Mouse (Mus musculus): ENCODE measurements at regions not wholly inside any gene's neighbourhood (a gene's known extent, or its start where the extent isn't known, plus 50 kb on each side); places are given as distances from the start of the nearest gene placed in this dataset.

GRCm38 (mm10) chr1:167163486-167163885 lies 121.6 kb downstream of the Uck2 start:
- in situ Hi-C loops (cut with MboI, MseI) = no loop called here

- in situ Hi-C loops (cut with MboI, MseI) = no loop called here
Measured at GRCm38 (mm10) chr1:167162495-167162894, 122.6 kb downstream of the Uck2 start.

GRCm38 (mm10) chr1:167159536-167159935 lies 125.6 kb downstream of the Uck2 start:
- in situ Hi-C loops (cut with MboI, MseI) = loop anchor here in 1 of 2 experiments (10.0 kb wide), 1 partner anchor 1935 kb away; no protein-coding TSS in a partner anchor

GRCm38 (mm10) chr1:167152442-167152841 lies 132.7 kb downstream of the Uck2 start:
- in situ Hi-C loops (cut with MboI, MseI) = loop anchor here in 1 of 2 experiments (10.0 kb wide), 1 partner anchor 1942 kb away; no protein-coding TSS in a partner anchor

- in situ Hi-C loops (cut with MboI, MseI) = no loop called here
Measured at GRCm38 (mm10) chr1:167144335-167144734, 140.8 kb downstream of the Uck2 start.

GRCm38 (mm10) chr1:167143797-167144196 lies 141.3 kb downstream of the Uck2 start:
- in situ Hi-C loops (cut with MboI, MseI) = no loop called here
